Mouse (Mus musculus) hindbrain, embryonic 15.5 days (tissue): Measurements from ENCODE around the gene Gprin2. TPM values are rescaled to one million over a fixed set of nuclear protein-coding genes. Genes with fewer than 3 reads are reported as not detected.

Experiments used
- ATAC-seq: fragments of 200-750 bp; cut with Nextera tagmentation; 2 replicates; pipeline ENCODE4 v1.8.0; 2017; ENCODE audit warnings: low read depth, moderate number of reproducible peaks, moderate TSS enrichment; ENCODE audit not compliant: low FRiP score
- H3K27ac ChIP-seq: fragments of 300-500 bp; sonication (generic); replicated peaks from 2 replicates; pipeline ENCODE4 v1.5.1; 2015; ENCODE audit warnings: mild to moderate bottlenecking, inconsistent platforms
- H3K27me3 ChIP-seq: fragments of 300-500 bp; sonication (generic); 2 replicates; pipeline ENCODE4 v1.6.1; 2015; ENCODE audit warnings: control low read depth, inconsistent platforms
- H3K36me3 ChIP-seq: fragments of 300-500 bp; sonication (generic); 2 replicates; pipeline ENCODE4 v1.6.1; 2015; ENCODE audit warnings: control low read depth, inconsistent platforms
- H3K4me1 ChIP-seq: fragments of 300-500 bp; sonication (generic); replicated peaks from 2 replicates; pipeline ENCODE4 v1.6.1; 2015; ENCODE audit warnings: control low read depth, inconsistent platforms
- H3K4me2 ChIP-seq: fragments of 300-500 bp; sonication (generic); 2 replicates; pipeline ENCODE4 v1.6.1; 2015; ENCODE audit warnings: moderate library complexity, mild to moderate bottlenecking, inconsistent platforms
- H3K4me3 ChIP-seq: fragments of 300-500 bp; sonication (generic); 2 replicates; pipeline ENCODE4 v1.5.1; 2015; ENCODE audit warnings: mild to moderate bottlenecking, inconsistent platforms
- H3K9ac ChIP-seq: fragments of 300-500 bp; sonication (generic); 2 replicates; pipeline ENCODE4 v1.6.1; 2015; ENCODE audit warnings: inconsistent platforms
- H3K9me3 ChIP-seq: fragments of 300-500 bp; sonication (generic); 2 replicates; pipeline ENCODE4 v1.6.1; 2016; ENCODE audit warnings: control low read depth, inconsistent platforms
- WGBS: fragments of 180-500 bp; shearing (Covaris S2); methylation state at CpG from one replicate; pipeline ENCODE4 v1.1.7; 2015; 5-methylcytosine and 5-hydroxymethylcytosine counted together
- polyA plus RNA-seq: library from polyadenylated mRNA; unstranded; fragments of >200 nt; fragmentation: Nextera tagmentation; extraction: Ambion mirVana; gene quantifications from 2 replicates; pipeline ENCODE4 v1.2.1, GENCODE M21; 2015

The Gprin2 gene
- polyA plus RNA-seq = 6.1 and 6.2 TPM in 2 replicates

- H3K4me3 ChIP-seq = peak within 1 kb of the TSS; percentile 77
- ATAC-seq = peak; percentile 74
- H3K27me3 ChIP-seq = no peaks in the 10 kb centered on the region
- H3K4me2 ChIP-seq = peak within 1 kb of the TSS; percentile 77
- peak within 1 kb of the TSS; percentile 85 for H3K27ac ChIP-seq
- peaks cover 19% of the 10 kb centered on the region for H3K4me1 ChIP-seq
- 1% methylated on average over 51 of the region's 52 CpGs for WGBS
- no peaks in the 10 kb centered on the region for H3K36me3 ChIP-seq
- H3K9ac ChIP-seq = peak within 1 kb of the TSS; percentile 85
- no peaks in the 10 kb centered on the region for H3K9me3 ChIP-seq
Measured at GRCm38 (mm10) chr14:34201231-34202035, at the start of gene Gprin2. Gene Gprin2, minus strand, starts transcription at chr14:34201653.

GRCm38 (mm10) chr14:34240676-34241075 lies 39.2 kb upstream of the Gprin2 start:
- Histone ChIP-seq H3K9me3 (no peaks in the 10 kb centered on the region), H3K4me3 (no peak overlapping the region), H3K4me2 (no peak overlapping the region), H3K9ac (no peak overlapping the region), H3K36me3 (no peaks in the 10 kb centered on the region), H3K27ac (no peak overlapping the region), H3K4me1 (no peaks in the 10 kb centered on the region), H3K27me3 (no peaks in the 10 kb centered on the region)
- ATAC-seq = no peak
- WGBS = 87% methylated on average over 6 of the region's 6 CpGs

DNA sequence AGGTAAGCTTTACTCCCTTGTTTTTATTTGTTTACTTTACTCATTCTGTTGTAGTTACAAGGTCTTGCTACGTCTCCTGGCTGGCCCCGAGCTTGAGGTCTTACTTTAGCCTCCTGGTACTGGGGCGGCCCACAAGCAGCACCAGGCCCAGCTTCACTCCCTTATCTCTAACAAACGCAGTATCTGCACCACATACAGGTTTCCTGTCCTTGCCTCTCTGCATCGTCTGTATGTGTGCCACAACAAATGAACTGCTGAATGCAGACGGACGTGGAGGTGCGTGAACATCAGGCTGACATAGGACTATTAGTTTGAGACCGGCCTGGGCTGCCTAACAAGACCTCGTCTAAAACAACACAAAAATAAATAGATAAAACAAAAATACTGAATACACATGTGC lies 38.8 kb upstream of the Gprin2 start:
- H3K4me3 ChIP-seq = no peak overlapping the region
- no peaks in the 10 kb centered on the region for H3K9me3 ChIP-seq
- H3K27me3 ChIP-seq = no peaks in the 10 kb centered on the region
- H3K27ac ChIP-seq = no peak overlapping the region
- 93% methylated on average over 10 of the region's 10 CpGs for WGBS
- no peak for ATAC-seq
- H3K4me1 ChIP-seq = no peaks in the 10 kb centered on the region
- no peak overlapping the region for H3K4me2 ChIP-seq
- H3K9ac ChIP-seq = no peak overlapping the region
- H3K36me3 ChIP-seq = no peaks in the 10 kb centered on the region

DNA sequence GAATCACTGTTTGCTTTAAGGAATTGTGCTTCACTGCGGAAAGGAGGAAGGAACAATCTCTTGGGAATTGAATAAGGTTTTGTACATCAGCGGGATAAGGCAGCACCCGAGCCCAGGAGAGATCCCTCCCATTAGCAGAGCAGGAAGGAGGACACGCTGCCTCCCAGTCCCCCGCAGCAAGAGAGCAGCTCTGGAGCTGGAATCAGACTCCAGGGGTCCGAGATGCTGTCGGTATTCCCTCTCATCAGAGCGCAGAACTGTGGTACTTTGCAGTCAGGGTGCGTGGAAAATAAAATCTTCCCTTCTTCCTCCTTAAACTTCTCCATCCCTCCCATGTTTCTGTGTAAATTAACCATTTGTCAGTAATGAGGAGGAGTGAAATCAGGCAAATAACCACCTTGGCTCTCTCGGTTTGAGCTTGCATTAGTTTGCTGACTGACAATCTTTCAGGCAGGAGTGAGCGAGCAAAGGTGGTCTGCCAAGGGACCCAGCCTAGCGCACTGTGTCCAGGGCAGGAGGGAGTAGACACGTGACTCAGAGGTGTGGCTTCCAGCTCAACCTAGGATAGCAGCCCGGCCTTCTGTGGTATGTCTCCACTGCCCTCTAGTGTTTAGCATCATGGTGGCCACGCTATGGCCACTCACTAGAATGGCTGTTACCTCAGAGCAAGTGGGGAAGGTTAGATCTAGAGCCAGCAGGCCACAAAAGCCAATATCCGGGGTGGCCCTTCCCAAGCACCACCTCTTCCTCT lies 33.4 kb upstream of the Gprin2 start:
- Histone ChIP-seq H3K4me2 (peak overlapping the region; percentile 87), H3K27me3 (no peaks in the 10 kb centered on the region), H3K9ac (peak overlapping the region; percentile 49), H3K27ac (no peak overlapping the region), H3K36me3 (no peaks in the 10 kb centered on the region), H3K9me3 (no peaks in the 10 kb centered on the region), H3K4me3 (peak overlapping the region; percentile 38), H3K4me1 (peaks cover 5% of the 10 kb centered on the region)
- 2% methylated on average over 16 of the region's 16 CpGs for WGBS
- peak; percentile 98 for ATAC-seq

GRCm38 (mm10) chr14:34233846-34234245 lies 32.4 kb upstream of the Gprin2 start:
- H3K4me3 ChIP-seq = no peak overlapping the region
- H3K9me3 ChIP-seq = no peaks in the 10 kb centered on the region
- H3K27me3 ChIP-seq = no peaks in the 10 kb centered on the region
- WGBS = 70% methylated on average over 4 of the region's 4 CpGs
- H3K27ac ChIP-seq = no peak overlapping the region
- H3K4me1 ChIP-seq = peaks cover 5% of the 10 kb centered on the region
- no peaks in the 10 kb centered on the region for H3K36me3 ChIP-seq
- no peak overlapping the region for H3K4me2 ChIP-seq
- no peak for ATAC-seq
- no peak overlapping the region for H3K9ac ChIP-seq

DNA sequence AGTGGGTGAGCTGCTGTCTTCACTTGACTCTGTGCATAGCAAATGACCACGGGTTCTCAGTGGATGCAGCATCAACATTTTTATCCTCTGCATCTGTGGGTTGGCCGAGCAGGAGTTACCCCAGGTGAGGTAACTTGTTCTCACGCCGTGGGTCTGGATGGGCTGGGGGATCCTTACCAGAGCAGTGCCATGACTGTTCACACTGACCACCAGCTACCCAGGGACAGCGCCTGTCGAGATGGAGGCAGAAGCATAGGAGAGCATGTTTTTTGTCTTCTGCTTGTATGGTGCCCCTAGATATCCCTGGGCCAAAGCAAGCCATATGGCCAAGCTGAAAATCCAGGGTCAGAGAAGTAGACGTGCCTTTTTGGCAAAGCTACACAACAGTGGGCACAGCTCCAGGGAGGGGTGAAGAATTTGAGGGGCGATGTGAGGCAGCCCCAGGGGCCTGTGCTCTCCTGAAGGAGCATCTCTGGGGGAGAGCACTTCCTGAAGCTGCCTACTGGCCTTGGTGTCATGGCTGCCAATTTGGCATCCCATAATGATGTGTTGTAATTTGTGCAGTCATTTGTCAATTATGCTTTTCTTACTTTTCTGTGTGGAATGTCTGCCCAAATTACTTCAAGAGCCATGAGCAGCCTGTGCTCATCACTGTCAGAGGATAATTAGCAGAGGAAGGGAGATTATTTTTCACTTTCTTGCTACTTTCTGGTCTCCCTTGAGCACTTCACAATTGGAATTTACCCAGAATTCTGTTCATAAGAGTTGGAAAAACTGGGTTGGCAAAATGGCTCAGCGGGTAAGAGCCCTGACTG lies 31.6 kb upstream of the Gprin2 start:
- H3K4me2 ChIP-seq = no peak overlapping the region
- no peaks in the 10 kb centered on the region for H3K9me3 ChIP-seq
- H3K4me1 ChIP-seq = peaks cover 5% of the 10 kb centered on the region
- H3K4me3 ChIP-seq = no peak overlapping the region
- ATAC-seq = no peak
- H3K9ac ChIP-seq = no peak overlapping the region
- H3K36me3 ChIP-seq = no peaks in the 10 kb centered on the region
- H3K27ac ChIP-seq = no peak overlapping the region
- no peaks in the 10 kb centered on the region for H3K27me3 ChIP-seq
- WGBS = 81% methylated on average over 9 of the region's 9 CpGs

- ATAC-seq = no peak
- WGBS = 41% methylated on average over 7 of the region's 7 CpGs
- Histone ChIP-seq H3K9ac (no peak overlapping the region), H3K27ac (no peak overlapping the region), H3K36me3 (no peaks in the 10 kb centered on the region), H3K4me3 (no peak overlapping the region), H3K27me3 (no peaks in the 10 kb centered on the region), H3K4me2 (no peak overlapping the region), H3K4me1 (peaks cover 5% of the 10 kb centered on the region), H3K9me3 (no peaks in the 10 kb centered on the region)
Measured at GRCm38 (mm10) chr14:34232340-34232739, 30.9 kb upstream of the Gprin2 start.

GRCm38 (mm10) chr14:34228830-34229506 lies 27.5 kb upstream of the Gprin2 start:
- H3K9me3 ChIP-seq = no peaks in the 10 kb centered on the region
- 89% methylated on average over 10 of the region's 10 CpGs for WGBS
- no peaks in the 10 kb centered on the region for H3K27me3 ChIP-seq
- no peak overlapping the region for H3K9ac ChIP-seq
- no peak overlapping the region for H3K27ac ChIP-seq
- ATAC-seq = no peak
- H3K4me1 ChIP-seq = no peaks in the 10 kb centered on the region
- no peak overlapping the region for H3K4me3 ChIP-seq
- H3K36me3 ChIP-seq = no peaks in the 10 kb centered on the region
- no peak overlapping the region for H3K4me2 ChIP-seq

GRCm38 (mm10) chr14:34227981-34228380 lies 26.5 kb upstream of the Gprin2 start:
- Histone ChIP-seq H3K36me3 (no peaks in the 10 kb centered on the region), H3K4me3 (no peak overlapping the region), H3K4me1 (no peaks in the 10 kb centered on the region), H3K4me2 (no peak overlapping the region), H3K9me3 (no peaks in the 10 kb centered on the region), H3K27ac (no peak overlapping the region), H3K27me3 (no peaks in the 10 kb centered on the region), H3K9ac (no peak overlapping the region)
- WGBS = 76% methylated on average over 12 of the region's 12 CpGs
- ATAC-seq = no peak

DNA sequence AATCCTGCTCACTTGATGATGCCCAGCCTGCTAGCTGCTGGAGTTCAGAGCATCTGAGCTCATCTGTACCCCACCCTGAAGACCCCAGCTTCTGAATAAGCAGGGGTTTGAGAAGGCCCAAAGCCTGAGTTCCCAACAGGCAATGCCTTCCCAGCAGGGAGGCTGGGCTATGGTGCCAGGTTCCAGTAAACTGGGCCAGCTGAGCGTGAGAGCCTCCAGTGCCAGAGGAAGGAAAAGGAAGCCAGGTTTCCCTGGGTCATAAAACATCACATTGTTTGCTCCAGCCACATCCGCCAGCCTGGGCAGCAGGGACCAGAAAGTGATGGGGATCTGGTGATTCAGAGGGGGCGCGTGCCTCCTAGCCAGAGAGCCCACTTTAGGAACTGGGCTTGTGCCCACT lies 25.1 kb upstream of the Gprin2 start:
- Histone ChIP-seq H3K4me2 (no peak overlapping the region), H3K4me1 (no peaks in the 10 kb centered on the region), H3K9me3 (no peaks in the 10 kb centered on the region), H3K4me3 (no peak overlapping the region), H3K9ac (no peak overlapping the region), H3K27ac (no peak overlapping the region), H3K27me3 (no peaks in the 10 kb centered on the region), H3K36me3 (no peaks in the 10 kb centered on the region)
- WGBS = 70% methylated on average over 4 of the region's 4 CpGs
- ATAC-seq = no peak

DNA sequence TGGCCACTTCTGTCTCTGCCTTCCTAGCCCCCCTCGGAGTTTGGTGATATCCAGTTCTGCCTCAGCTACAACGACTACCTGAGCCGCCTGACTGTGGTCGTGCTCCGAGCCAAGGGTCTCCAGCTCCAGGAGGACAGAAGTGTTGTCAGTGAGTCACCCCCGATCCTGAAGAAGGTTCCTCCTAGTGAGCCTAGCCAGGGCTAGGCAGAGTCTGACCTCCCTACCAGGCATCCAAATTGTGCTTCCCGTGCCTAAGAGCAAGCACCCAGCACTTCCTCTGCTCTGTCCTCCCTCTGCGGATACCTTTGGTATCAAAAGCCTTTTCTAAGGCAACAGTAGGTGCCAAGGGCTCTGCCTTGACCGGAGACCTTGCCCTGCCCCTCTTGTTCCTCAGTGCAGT lies 24.5 kb upstream of the Gprin2 start:
- WGBS = 86% methylated on average over 9 of the region's 9 CpGs
- H3K27me3 ChIP-seq = no peaks in the 10 kb centered on the region
- no peak overlapping the region for H3K9ac ChIP-seq
- H3K27ac ChIP-seq = no peak overlapping the region
- H3K4me2 ChIP-seq = no peak overlapping the region
- H3K4me1 ChIP-seq = no peaks in the 10 kb centered on the region
- no peak overlapping the region for H3K4me3 ChIP-seq
- no peaks in the 10 kb centered on the region for H3K36me3 ChIP-seq
- ATAC-seq = no peak
- no peaks in the 10 kb centered on the region for H3K9me3 ChIP-seq
